Mouse (Mus musculus) megakaryocyte-erythroid progenitor cell, adult 5-6 weeks (primary cell): ENCODE measurements at regions not wholly inside any gene's neighbourhood (a gene's known extent, or its start where the extent isn't known, plus 50 kb on each side); places are given as distances from the start of the nearest gene placed in this dataset.
"Not testable (repeated sequence)": the region's sequence is repeated elsewhere in the genome, so short reads cannot be mapped to it uniquely, and the experiment has no call there.

Experiments
- ATAC-seq: replicated peaks from 2 replicates; pipeline ENCODE4 v1.8.0; 2016; ENCODE audit warnings: mild to moderate bottlenecking, inconsistent platforms; ENCODE audit not compliant: severe bottlenecking, poor library complexity, low FRiP score, low TSS enrichment

- ATAC-seq = no peak
Measured at GRCm38 (mm10) chrX:153887285-153887684, 55.3 kb downstream of the Spin2c start.

- no peak for ATAC-seq
Measured at GRCm38 (mm10) chrX:153927996-153928395, 84.4 kb downstream of the Samt1 start.

- 0 out of 2 replicates have a peak, but pooled peaks have one; percentile 47 for ATAC-seq
Measured at GRCm38 (mm10) chrX:153932586-153932985, 79.9 kb downstream of the Samt1 start.

- ATAC-seq = no peak
Measured at GRCm38 (mm10) chrX:153936111-153936510, 76.3 kb downstream of the Samt1 start.

GRCm38 (mm10) chrX:153937346-153937745 lies 75.1 kb downstream of the Samt1 start:
- no peak for ATAC-seq

GRCm38 (mm10) chrX:153940089-153940488 lies 72.4 kb downstream of the Samt1 start:
- ATAC-seq = no peak

GRCm38 (mm10) chrX:153941130-153941529 lies 71.3 kb downstream of the Samt1 start:
- not testable (repeated sequence) for ATAC-seq
